Mouse (Mus musculus): ENCODE measurements around the gene Gm14226. TPM values are rescaled to one million over a fixed set of nuclear protein-coding genes. Genes with fewer than 3 reads are reported as not detected.
A peak's percentile ranks its signal among the peaks of the same experiment; 100 is the strongest.
"Not testable (repeated sequence)": the region's sequence is repeated elsewhere in the genome, so short reads cannot be mapped to it uniquely, and the experiment has no call there.

Gene Gm14226
- polyA plus RNA-seq, 1 experiment, result not detected

DNA sequence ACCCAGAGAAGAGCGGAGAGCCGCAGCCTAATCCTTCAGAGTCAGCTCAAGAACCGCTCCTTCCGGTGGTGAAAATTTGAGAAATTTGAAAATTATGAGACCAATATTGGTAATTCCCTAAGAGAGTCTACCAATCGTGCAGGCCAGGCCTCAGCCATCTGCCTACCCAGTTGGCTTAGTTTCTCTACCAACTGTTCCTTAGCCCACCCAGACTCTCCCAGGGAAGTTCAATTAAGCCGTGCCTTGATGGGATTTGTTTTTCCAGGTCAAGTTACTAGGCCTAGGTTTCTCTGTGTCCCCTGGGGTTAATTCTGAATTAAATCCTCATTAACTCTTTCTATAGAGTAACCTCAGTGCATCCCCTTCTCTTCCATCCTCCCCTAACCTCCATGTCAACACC is 5.1 kb upstream of the Gm14226 start:
- Histone ChIP-seq H3K27ac (ENCODE audit: insufficient read depth, low read depth, low read length) (no peak overlapping the region), H3K4me1 (ENCODE audit: control insufficient read depth, insufficient read depth, low read length) (no peaks in the 10 kb centered on the region), H3K4me3 (ENCODE audit: insufficient read depth, low read depth, low read length) (no peak overlapping the region)
- 83% methylated on average over 6 of the region's 6 CpGs for WGBS
- no peak for TF ChIP-seq CTCF (IDR thresholded peaks at IDR 0.05; ENCODE audit: insufficient read depth, low read depth, low read length)

DNA sequence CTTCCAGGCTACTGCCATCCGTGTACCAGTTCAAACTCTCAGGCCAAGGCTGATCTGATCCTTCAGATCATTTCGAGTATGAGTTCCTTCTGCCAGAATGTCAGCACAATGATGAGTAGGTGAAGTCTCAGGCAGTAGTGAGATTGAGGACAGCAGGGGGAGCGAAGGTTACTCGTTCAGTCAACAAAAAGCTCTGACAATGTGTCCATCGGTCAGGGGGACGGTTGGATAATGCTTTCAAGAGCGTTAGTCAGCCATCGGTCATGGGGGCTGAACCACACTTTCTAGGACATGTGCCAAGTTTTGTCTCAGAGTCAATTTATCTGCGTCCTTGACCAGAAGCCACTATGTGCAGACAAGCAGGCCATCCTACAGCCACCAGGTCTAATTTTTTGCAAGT is 1.3 kb upstream of the Gm14226 start:
- WGBS, result 63% methylated on average over 7 of the region's 9 CpGs
- not testable (repeated sequence) for H3K4me1 ChIP-seq (ENCODE audit: control insufficient read depth, insufficient read depth, low read length); H3K4me3 ChIP-seq (ENCODE audit: insufficient read depth, low read depth, low read length); H3K27ac ChIP-seq (ENCODE audit: insufficient read depth, low read depth, low read length)

DNA sequence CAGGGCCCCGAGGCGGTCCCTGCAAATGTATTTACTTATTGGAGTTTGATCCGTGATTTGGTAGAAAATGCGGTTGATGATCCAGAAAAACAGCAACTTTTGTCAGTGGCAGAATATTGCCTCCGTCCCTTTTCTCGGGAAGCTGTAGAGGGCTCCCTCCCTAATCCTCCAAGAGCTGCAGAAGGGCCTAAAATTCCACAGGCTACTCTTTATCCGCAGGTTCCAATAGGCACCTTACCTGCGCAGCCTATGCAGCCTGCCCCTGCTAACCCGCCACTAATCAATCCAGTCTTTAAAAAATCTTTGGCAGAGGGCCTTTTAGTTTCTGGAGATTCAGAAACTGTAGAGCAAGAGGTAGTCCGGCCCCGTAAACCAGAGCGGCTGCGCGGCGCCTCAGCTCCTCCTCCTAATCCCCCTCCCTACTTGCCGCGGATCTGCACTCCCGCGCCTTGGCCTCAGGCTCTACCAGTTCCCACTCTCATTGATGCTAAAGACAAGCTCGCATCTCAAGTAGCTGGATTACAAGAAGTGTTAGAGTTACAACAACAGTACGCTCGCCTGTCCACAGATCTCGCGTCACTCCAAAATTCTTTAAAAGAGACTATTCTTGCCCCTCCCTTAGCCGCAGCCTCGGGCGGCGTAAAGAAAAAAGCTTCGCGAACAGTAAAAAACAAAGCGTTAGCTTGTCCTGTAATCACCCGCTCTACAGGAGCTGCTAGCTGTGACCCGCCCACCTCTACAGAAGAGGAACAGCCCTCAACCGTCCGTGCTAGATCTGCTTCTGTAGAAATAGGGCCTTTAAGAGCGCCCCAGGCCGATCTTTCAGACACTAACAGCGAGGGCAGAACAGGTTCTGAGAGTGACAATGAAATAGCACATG is 936 bp downstream of the Gm14226 start:
- Histone ChIP-seq H3K27ac (ENCODE audit: insufficient read depth, low read depth, low read length) (no peak overlapping the region), H3K4me1 (ENCODE audit: control insufficient read depth, insufficient read depth, low read length) (peaks cover 2% of the 10 kb centered on the region; the same call in 1 of the 2 replicates), H3K4me3 (ENCODE audit: insufficient read depth, low read depth, low read length) (peak overlapping the region; percentile 40)
- TF ChIP-seq CTCF (IDR thresholded peaks at IDR 0.05; ENCODE audit: insufficient read depth, low read depth, low read length) (no peak), POLR2A (IDR thresholded peaks at IDR 0.05; ENCODE audit: insufficient read depth, low read depth, low read length) (0 out of 2 replicates have a peak, but pooled peaks have one; percentile 31)
- under 1% methylated on average over 38 of the region's 38 CpGs for WGBS

DNA sequence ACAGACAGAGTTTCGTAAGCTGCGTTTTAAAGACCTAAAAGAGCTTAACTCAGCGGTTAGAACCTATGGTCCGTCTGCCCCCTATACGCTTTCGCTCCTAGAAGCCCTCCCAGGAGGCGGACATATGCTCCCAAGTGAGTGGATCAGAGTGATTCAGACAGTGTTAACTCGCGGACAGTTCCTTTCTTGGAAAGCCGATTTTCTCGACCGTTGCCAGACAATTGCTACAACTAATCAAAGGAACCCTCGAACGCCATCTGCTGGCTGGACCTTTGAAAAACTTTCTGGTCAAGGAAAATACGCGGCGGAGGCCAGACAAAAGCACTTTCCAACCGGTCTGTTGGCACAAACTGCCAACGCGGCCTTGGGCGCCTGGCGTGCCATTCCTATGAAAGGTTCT is 1.6 kb downstream of the Gm14226 start:
- no peak for TF ChIP-seq POLR2A (IDR thresholded peaks at IDR 0.05; ENCODE audit: insufficient read depth, low read depth, low read length)
- peak; percentile 39; the same call in 1 of the 2 replicates for TF ChIP-seq CTCF (IDR thresholded peaks at IDR 0.05; ENCODE audit: insufficient read depth, low read depth, low read length)
- peaks cover 2% of the 10 kb centered on the region; the same call in 1 of the 2 replicates for H3K4me1 ChIP-seq (ENCODE audit: control insufficient read depth, insufficient read depth, low read length)
- no peak overlapping the region for H3K27ac ChIP-seq (ENCODE audit: insufficient read depth, low read depth, low read length)
- peak overlapping the region; percentile 40 for H3K4me3 ChIP-seq (ENCODE audit: insufficient read depth, low read depth, low read length)
- WGBS, result under 1% methylated on average over 22 of the region's 22 CpGs

DNA sequence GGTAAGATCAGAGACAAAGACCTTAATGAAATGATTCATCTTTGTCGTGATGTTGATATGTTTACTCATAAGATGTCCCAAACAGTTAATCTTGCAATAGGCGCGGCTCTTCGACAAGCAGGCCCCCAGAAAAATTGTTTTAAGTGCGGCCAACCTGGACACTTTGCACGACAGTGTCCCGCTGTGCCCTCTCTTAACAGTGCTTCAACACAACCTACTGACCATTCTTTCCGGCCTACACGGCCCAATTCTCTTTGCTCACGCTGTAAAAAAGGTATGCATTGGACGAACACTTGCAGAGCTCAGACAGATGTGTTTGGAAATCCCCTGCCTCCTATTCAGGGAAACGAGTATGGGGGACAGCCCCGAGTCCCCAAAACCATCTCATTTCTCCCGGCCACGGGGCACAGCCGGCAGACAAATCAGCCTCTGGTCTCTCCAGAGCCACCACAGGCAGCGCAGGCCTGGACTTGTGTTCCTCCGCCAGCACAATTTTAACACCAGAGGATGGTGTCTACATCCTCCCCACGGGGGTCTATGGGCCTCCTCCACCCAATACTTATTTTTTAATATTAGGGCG is 2.3 kb downstream of the Gm14226 start:
- H3K4me1 ChIP-seq (ENCODE audit: control insufficient read depth, insufficient read depth, low read length); H3K27ac ChIP-seq (ENCODE audit: insufficient read depth, low read depth, low read length); H3K4me3 ChIP-seq (ENCODE audit: insufficient read depth, low read depth, low read length): not testable (repeated sequence)
- 66% methylated on average over 20 of the region's 20 CpGs for WGBS

DNA sequence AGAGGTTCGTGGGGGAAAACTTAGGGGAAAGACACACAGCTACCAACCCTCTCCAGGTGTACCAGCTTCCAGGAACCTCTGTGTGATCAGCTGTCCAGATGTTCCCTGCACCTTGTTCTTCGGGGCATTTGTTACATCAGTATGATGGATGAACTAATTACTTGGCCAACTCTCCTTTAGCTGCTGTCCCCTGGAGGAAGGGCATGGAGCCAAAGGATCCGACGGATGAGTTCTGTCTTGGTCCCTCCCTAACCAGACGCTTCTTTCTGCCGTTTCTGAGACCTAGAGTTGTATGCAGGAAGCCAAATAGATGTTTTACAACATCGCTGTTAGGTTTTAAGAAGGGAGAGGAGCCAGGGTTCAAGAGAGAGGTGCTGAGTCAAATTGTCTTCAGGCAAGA is 12.8 kb downstream of the Gm14226 start:
- H3K4me1 ChIP-seq (ENCODE audit: control insufficient read depth, insufficient read depth, low read length), result no peaks in the 10 kb centered on the region
- TF ChIP-seq POLR2A (IDR thresholded peaks at IDR 0.05; ENCODE audit: insufficient read depth, low read depth, low read length) (no peak), CTCF (IDR thresholded peaks at IDR 0.05; ENCODE audit: insufficient read depth, low read depth, low read length) (no peak)
- H3K27ac ChIP-seq (ENCODE audit: insufficient read depth, low read depth, low read length), result no peak overlapping the region
- 80% methylated on average over 7 of the region's 7 CpGs for WGBS
- H3K4me3 ChIP-seq (ENCODE audit: insufficient read depth, low read depth, low read length), result no peak overlapping the region

DNA sequence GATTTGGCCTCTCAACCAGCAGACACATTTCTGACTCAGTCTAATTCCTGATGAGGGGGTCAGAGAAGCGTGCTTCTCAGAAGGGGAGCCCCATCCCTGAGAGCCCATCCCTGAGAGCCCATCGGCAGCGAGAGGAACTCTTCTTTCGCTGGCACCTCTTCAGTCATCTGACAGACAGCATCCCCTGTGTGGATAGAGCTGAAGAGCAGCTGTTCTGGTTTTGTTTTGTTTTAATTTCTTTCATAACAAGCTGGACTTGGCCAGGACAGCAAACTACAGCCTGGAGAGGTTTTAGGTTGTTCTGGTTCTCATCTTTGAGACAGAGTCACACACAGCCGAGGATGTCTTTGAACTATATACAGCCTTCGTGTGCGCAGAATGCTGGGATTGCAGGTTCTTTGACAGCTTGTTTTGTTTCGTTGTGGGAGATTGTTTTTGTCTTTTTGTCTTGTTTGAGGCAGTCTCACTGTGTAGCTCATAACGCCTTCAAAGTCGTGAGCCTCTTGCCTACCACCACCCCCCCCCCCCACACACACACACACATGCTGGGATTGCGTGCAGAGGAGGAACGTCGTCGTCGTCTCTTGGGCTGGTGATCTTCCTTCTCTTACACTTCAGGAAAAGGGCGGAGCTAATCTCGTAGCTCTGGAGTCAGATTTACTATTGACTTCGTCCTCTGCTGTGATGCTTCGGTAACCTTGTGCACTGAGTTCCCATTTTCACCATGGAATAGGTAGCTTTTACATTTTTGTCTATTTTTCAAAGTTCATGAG is 15.1 kb downstream of the Gm14226 start:
- TF ChIP-seq CTCF (IDR thresholded peaks at IDR 0.05; ENCODE audit: insufficient read depth, low read depth, low read length), result no peak
- Histone ChIP-seq H3K27ac (ENCODE audit: insufficient read depth, low read depth, low read length) (no peak overlapping the region), H3K4me1 (ENCODE audit: control insufficient read depth, insufficient read depth, low read length) (peaks cover 3% of the 10 kb centered on the region), H3K4me3 (ENCODE audit: insufficient read depth, low read depth, low read length) (no peak overlapping the region)
- 44% methylated on average over 19 of the region's 19 CpGs for WGBS

DNA sequence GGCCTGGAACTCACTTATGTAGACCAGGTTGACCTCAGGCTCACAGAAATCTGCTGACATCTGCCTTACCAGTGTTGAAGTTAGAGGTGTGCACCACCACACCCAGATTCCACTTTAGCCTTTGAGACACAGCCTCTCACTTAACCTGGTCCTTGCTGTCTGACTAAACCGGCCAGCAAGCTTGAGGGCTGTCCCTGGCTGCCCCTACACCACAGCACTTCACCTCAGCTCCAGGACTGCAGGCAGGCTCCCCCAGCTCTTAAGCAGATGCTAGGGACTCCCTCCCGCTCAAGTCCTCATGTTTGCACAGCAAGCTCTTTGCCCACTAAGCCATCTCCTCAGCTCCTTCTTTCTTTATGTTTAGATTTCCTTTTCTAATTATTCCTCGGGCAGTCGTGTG is 21.9 kb downstream of the Gm14226 start:
- no peak for TF ChIP-seq POLR2A (IDR thresholded peaks at IDR 0.05; ENCODE audit: insufficient read depth, low read depth, low read length)
- no peak for TF ChIP-seq CTCF (IDR thresholded peaks at IDR 0.05; ENCODE audit: insufficient read depth, low read depth, low read length)
- peaks cover 3% of the 10 kb centered on the region for H3K4me1 ChIP-seq (ENCODE audit: control insufficient read depth, insufficient read depth, low read length)
- H3K27ac ChIP-seq (ENCODE audit: insufficient read depth, low read depth, low read length), result no peak overlapping the region
- 80% methylated on average over 4 of the region's 4 CpGs for WGBS
- no peak overlapping the region for H3K4me3 ChIP-seq (ENCODE audit: insufficient read depth, low read depth, low read length)

DNA sequence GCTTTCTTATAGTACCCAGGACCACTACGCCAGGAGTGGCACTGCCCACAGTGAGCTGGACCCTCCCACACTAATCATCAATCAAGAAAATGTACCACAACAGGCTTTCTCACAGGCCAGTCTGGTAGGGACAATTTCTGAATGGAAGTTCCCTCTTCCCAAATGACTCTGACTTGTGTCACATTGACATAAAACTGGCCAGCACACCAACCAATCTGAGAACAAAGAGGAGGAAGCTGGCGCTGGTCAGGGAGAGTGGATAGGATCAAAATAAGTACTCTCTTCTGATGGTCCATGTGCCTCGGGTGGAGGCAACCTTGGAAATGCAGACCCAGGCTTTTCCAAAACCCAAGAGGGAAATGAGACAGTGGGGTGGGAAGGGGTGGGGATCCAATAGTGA is 26.5 kb downstream of the Gm14226 start:
- TF ChIP-seq POLR2A (IDR thresholded peaks at IDR 0.05; ENCODE audit: insufficient read depth, low read depth, low read length) (no peak), CTCF (IDR thresholded peaks at IDR 0.05; ENCODE audit: insufficient read depth, low read depth, low read length) (no peak)
- Histone ChIP-seq H3K4me3 (ENCODE audit: insufficient read depth, low read depth, low read length) (no peak overlapping the region), H3K4me1 (ENCODE audit: control insufficient read depth, insufficient read depth, low read length) (no peaks in the 10 kb centered on the region), H3K27ac (ENCODE audit: insufficient read depth, low read depth, low read length) (no peak overlapping the region)
- 82% methylated on average over 3 of the region's 3 CpGs for WGBS
